ENCODE assay signal across 28 mouse cellular contexts in the genomic region with DNA sequence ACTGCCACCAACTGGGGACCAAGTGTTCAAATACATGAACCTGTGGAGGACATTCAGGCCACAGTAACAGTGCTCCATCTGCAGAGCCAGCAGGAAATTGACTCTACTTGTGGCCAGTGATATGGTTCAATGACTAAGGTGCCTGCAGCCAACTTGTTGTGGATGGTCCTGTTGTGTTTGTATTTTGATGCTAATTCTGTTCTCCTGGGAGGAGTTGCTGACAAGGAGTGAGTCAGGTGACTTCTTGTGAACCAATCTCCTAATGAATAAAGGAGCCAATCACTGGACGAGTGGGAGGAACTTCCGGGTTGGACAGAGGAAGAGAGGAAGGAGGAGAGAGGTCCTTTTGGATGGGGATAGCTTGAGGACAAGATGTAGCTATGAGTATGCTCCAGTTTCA. TPM values are rescaled to one million over a fixed set of nuclear protein-coding genes. Genes with fewer than 3 reads are reported as not detected.
DNase-seq lines count a peak whose midpoint lies in the region; ATAC-seq and TF ChIP-seq lines count a peak whose summit lies in the region.
"Had no signal": no experiment of that assay in that cellular context is flagged by ENCODE, and none has a peak within 500 bp of the region (broad histone marks: within the 10 kb centered on the region; RNA-seq: fewer than 3 reads in every experiment).

No protein-coding gene starts in this region.

- H3K36me3 ChIP-seq in E14TG2a.4 (ENCODE audit: insufficient read depth, low read length): peaks cover 21% of the 10 kb centered on the region
- peaks cover 5% of the 10 kb centered on the region; the same call in 1 of the 2 replicates for H3K36me3 ChIP-seq in ES-Bruce4 (ENCODE audit: control insufficient read depth, insufficient read depth, low read length, poor library complexity, severe bottlenecking)
- H3K36me3 ChIP-seq in ES-E14 (ENCODE audit: control insufficient read depth, insufficient read depth, low read length, poor library complexity, severe bottlenecking): no peaks in the 10 kb centered on the region
- H3K36me3 ChIP-seq in forebrain, embryonic 11.5 days (ENCODE audit: control insufficient read depth, insufficient read depth, low read length): no peaks in the 10 kb centered on the region
- H3K36me3 ChIP-seq: embryonic facial prominence, embryonic 10.5 days; embryonic facial prominence, embryonic 12.5 days; forebrain, embryonic 12.5 days had no signal

- in situ Hi-C loops in ES-E14 (cut with MboI; ENCODE audit: low sequenced_read_pairs in 2 of 2, unreplicated experiment in 2 of 2): no loop called here

- H3K9me3 ChIP-seq in E14TG2a.4 (ENCODE audit: low read length): peaks cover 33% of the 10 kb centered on the region
- peaks cover 24% of the 10 kb centered on the region for H3K9me3 ChIP-seq in ES-Bruce4 (replicated peaks; ENCODE audit: control insufficient read depth, insufficient read depth, low read length, poor library complexity, severe bottlenecking)
- H3K9me3 ChIP-seq in ES-E14 (ENCODE audit: control insufficient read depth, insufficient read depth, low read depth, low read length): no peaks in the 10 kb centered on the region
- no peaks in the 10 kb centered on the region; the same call in 1 of the 2 replicates for H3K9me3 ChIP-seq in forebrain, embryonic 11.5 days (ENCODE audit: control insufficient read depth, low read length)

- peak overlapping the region; percentile 81 for H3K4me3 ChIP-seq in E14TG2a.4 (replicated peaks; ENCODE audit: low read length)
- H3K4me3 ChIP-seq in ES-Bruce4 (ENCODE audit: low read depth, low read length): peak overlapping the region; percentile 55
- H3K4me3 ChIP-seq in ES-E14 (ENCODE audit: insufficient read depth in 1 of 2, low read depth in 1 of 2, low read length in 2 of 2, poor library complexity in 1 of 2, severe bottlenecking in 1 of 2): peak overlapping the region; percentile 70 to 72
- no peak overlapping the region for H3K4me3 ChIP-seq in forebrain, embryonic 11.5 days (ENCODE audit: low read depth, low read length)
- H3K4me3 ChIP-seq: embryonic facial prominence, embryonic 10.5 days; embryonic facial prominence, embryonic 12.5 days; forebrain, embryonic 12.5 days had no signal

- H3K27ac ChIP-seq in ES-Bruce4 (ENCODE audit: insufficient read depth, low read length) (peak overlapping the region; percentile 73), ES-E14 (ENCODE audit: insufficient read depth, low read depth, low read length, poor library complexity, severe bottlenecking) (peak overlapping the region; percentile 41)
- H3K27ac ChIP-seq in forebrain, embryonic 11.5 days (ENCODE audit: low read depth, low read length): no peak overlapping the region
- H3K27ac ChIP-seq: embryonic facial prominence, embryonic 10.5 days; embryonic facial prominence, embryonic 12.5 days; forebrain, embryonic 12.5 days had no signal

- 91% methylated on average over 2 of the region's 2 CpGs for WGBS in forebrain, embryonic 11.5 days

- ATAC-seq in forebrain, embryonic 11.5 days (replicated peaks; ENCODE audit: low FRiP score): no peak
- ATAC-seq: activated CD4-positive, CD25-positive, alpha-beta regulatory T cell, adult 4 months; forebrain, embryonic 14.5 days; forebrain, embryonic 16.5 days had no signal

- TF ChIP-seq CTCF in E14TG2a.4 (conservative IDR thresholded peaks at IDR 0.05; ENCODE audit: low read length): no peak
- no peak for TF ChIP-seq CTCF in ES-Bruce4 (IDR thresholded peaks at IDR 0.05; ENCODE audit: low read depth, low read length)

- no peak overlapping the region for H3K4me2 ChIP-seq in forebrain, embryonic 11.5 days (ENCODE audit: low read depth, low read length, severe bottlenecking)
- H3K4me2 ChIP-seq: embryonic facial prominence, embryonic 12.5 days; forebrain, embryonic 12.5 days had no signal

- TF ChIP-seq POLR2A in ES-Bruce4 (IDR thresholded peaks at IDR 0.05; ENCODE audit: insufficient read depth, low read length): peak; percentile 36

- H3K4me1 ChIP-seq in E14TG2a.4 (replicated peaks; ENCODE audit: low read depth, low read length) (peaks cover 14% of the 10 kb centered on the region), ES-Bruce4 (ENCODE audit: control insufficient read depth, insufficient read depth, low read length) (no peaks in the 10 kb centered on the region), ES-E14 (ENCODE audit: control insufficient read depth in 2 of 2, insufficient read depth in 2 of 2, low read length in 2 of 2, poor library complexity in 1 of 2) (peaks cover 3 to 4% of the 10 kb centered on the region in 2 experiments; a peak in 1 of 4 replicates)
- H3K4me1 ChIP-seq in forebrain, embryonic 11.5 days (replicated peaks; ENCODE audit: control insufficient read depth, insufficient read depth, low read length): no peaks in the 10 kb centered on the region
- H3K4me1 ChIP-seq: embryonic facial prominence, embryonic 10.5 days; embryonic facial prominence, embryonic 12.5 days; forebrain, embryonic 12.5 days had no signal

- peak; percentile 71 for DNase-seq in ES-E14 (ENCODE audit: low read depth, low spot score)
- peak; percentile 46 for DNase-seq in WW6 (ENCODE audit: low read depth, low spot score)
- DNase-seq in forebrain, embryonic 11.5 days (ENCODE audit: low spot score): no peak
- no peak for DNase-seq in right cerebral cortex, postnatal 36 days (ENCODE audit: low spot score in 2 of 2)
- DNase-seq in kidney, adult 11 months: no peak
- DNase-seq in layer of hippocampus, adult 11-12 months (ENCODE audit: low spot score): no peak
- DNase-seq: adrenal gland, adult 8-10 months; adrenal gland, postnatal 14 days; adrenal gland, postnatal 36 days; cerebellum, adult 11-12 months; cerebellum, adult 2 months; cerebellum, adult 9-10 months; cerebellum, postnatal 10 days; cerebellum, postnatal 25 days had no signal

- TF ChIP-seq EP300 in ES-Bruce4 (IDR thresholded peaks at IDR 0.05; ENCODE audit: insufficient read depth, low read depth, low read length): no peak

- H3K9ac ChIP-seq in ES-Bruce4 (ENCODE audit: low read depth, poor library complexity, severe bottlenecking): no peak overlapping the region
- no peak overlapping the region for H3K9ac ChIP-seq in ES-E14 (ENCODE audit: insufficient read depth, low read depth, low read length, poor library complexity, severe bottlenecking)
- no peak overlapping the region for H3K9ac ChIP-seq in forebrain, embryonic 11.5 days (ENCODE audit: low read length)
- H3K9ac ChIP-seq: embryonic facial prominence, embryonic 12.5 days; forebrain, embryonic 12.5 days had no signal

- H3K27me3 ChIP-seq in E14TG2a.4 (ENCODE audit: insufficient read depth, low read length) (no peaks in the 10 kb centered on the region), ES-Bruce4 (ENCODE audit: control insufficient read depth, insufficient read depth, low read length, poor library complexity, severe bottlenecking) (no peaks in the 10 kb centered on the region)
- H3K27me3 ChIP-seq in forebrain, embryonic 11.5 days (ENCODE audit: control insufficient read depth, insufficient read depth, low read length): no peaks in the 10 kb centered on the region
- H3K27me3 ChIP-seq: embryonic facial prominence, embryonic 12.5 days; forebrain, embryonic 12.5 days had no signal

TF ChIP-seq in ES-E14, 5 proteins besides CTCF, POLR2A, EP300 and RAD21:
- TF ChIP-seq ZC3H11A (IDR thresholded peaks at IDR 0.05; ENCODE audit: borderline replicate concordance, low read depth, low read length) (no peak), ZNF384 (IDR thresholded peaks at IDR 0.05; ENCODE audit: low read depth, low read length) (no peak), CHD2 (IDR thresholded peaks at IDR 0.05; ENCODE audit: low read depth, low read length) (0 out of 2 replicates have a peak, but pooled peaks have one; percentile 31), HCFC1 (IDR thresholded peaks at IDR 0.05; ENCODE audit: borderline replicate concordance, insufficient read depth, low read length) (0 out of 2 replicates have a peak, but pooled peaks have one; percentile 23), MAFK (IDR thresholded peaks at IDR 0.05; ENCODE audit: insufficient read depth, low read depth, low read length) (peak; percentile 51; the same call in 1 of the 2 replicates)

RNA-seq across cellular contexts. Expression of a gene that starts 10.3 kb away (rescaled TPM):
- polyA plus RNA-seq in ES-Bruce4 (2011; ENCODE audit: insufficient read depth, insufficient read length, low read depth, missing spikeins): 122 and 126 TPM in 2 replicates
- 188 and 317 TPM in 2 replicates for total RNA-seq in ES-E14 (2012; rRNA removed)
- polyA plus RNA-seq in forebrain, embryonic 11.5 days (2014; fragmentation: Nextera tagmentation; extraction: Ambion mirVana): 50.8 and 52.6 TPM in 2 replicates

RNA-seq across cellular contexts. Expression of a gene that starts 47.2 kb away (rescaled TPM):
- polyA plus RNA-seq in ES-Bruce4 (2011; ENCODE audit: insufficient read depth, insufficient read length, low read depth, missing spikeins): not detected in 2 replicates
- total RNA-seq in ES-E14 (2012; rRNA removed): 0.18 and 0.21 TPM in 2 replicates
- not detected in 2 replicates for polyA plus RNA-seq in forebrain, embryonic 11.5 days (2014; fragmentation: Nextera tagmentation; extraction: Ambion mirVana)
- total RNA-seq: adrenal gland, adult 18-20 months; adrenal gland, adult 8-10 months; adrenal gland, postnatal 36 days; MEL had no signal
- polyA plus RNA-seq: activated CD4-positive, CD25-positive, alpha-beta regulatory T cell, adult 4 months; C2C12; cortical plate, adult 2 months; embryonic facial prominence, embryonic 10.5 days; embryonic facial prominence, embryonic 12.5 days; embryonic facial prominence, embryonic 14.5 days; forebrain, embryonic 12.5 days; forebrain, embryonic 14.5 days; forebrain, embryonic 16.5 days; frontal cortex, adult 2 months had no signal

Comparison
In these comparisons a context has a peak if more than half of its experiments do, and no peak if none do; other contexts are left out.
1. DNase-seq: peak in ES-E14 (single experiment) and WW6 (single experiment); none in forebrain, embryonic 11.5 days (single experiment), right cerebral cortex, postnatal 36 days (0 of 2), kidney, adult 11 months (single experiment) and layer of hippocampus, adult 11-12 months (single experiment).